In the genomic region with DNA sequence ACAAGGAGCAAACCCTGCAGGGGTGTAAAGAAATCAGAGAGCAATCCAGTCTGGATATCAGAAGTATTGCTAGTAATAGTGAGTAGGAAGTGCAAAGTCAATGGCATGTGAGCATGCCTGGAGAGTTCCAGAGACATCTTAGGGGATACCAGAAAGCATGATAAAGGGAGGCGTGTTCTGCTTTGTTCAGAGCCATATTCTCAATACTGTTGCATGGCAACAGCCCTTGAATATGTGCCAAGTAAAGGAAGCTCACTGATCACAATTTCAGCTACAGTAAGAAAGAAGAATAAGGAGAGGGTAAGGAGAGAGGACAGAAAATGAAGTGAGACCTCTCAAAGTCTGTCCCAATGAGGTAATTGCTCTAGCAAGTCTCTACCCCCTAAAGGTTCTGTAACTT, we compare ENCODE assay signal across 23 mouse cellular contexts.
DNase-seq lines count a peak whose midpoint lies in the region; ATAC-seq lines count a peak whose summit lies in the region.
"Had no signal": no experiment of that assay in that cellular context is flagged by ENCODE, and none has a peak within 500 bp of the region (broad histone marks: within the 10 kb centered on the region; RNA-seq: fewer than 3 reads in every experiment).

No protein-coding gene starts in this region.

- H3K36me3 ChIP-seq in hindbrain, embryonic 14.5 days (replicated peaks; ENCODE audit: control insufficient read depth, insufficient read depth) = no peaks in the 10 kb centered on the region
- H3K36me3 ChIP-seq in hindbrain, embryonic 10.5 days = no peaks in the 10 kb centered on the region
- H3K36me3 ChIP-seq: heart, embryonic 12.5 days; limb, embryonic 10.5 days; liver, embryonic 15.5 days; neural tube, embryonic 12.5 days had no signal

- H3K9me3 ChIP-seq in hindbrain, embryonic 14.5 days (ENCODE audit: control insufficient read depth, low read length) = no peaks in the 10 kb centered on the region
- H3K9me3 ChIP-seq in hindbrain, embryonic 10.5 days = no peaks in the 10 kb centered on the region
- H3K9me3 ChIP-seq: heart, embryonic 12.5 days; limb, embryonic 10.5 days; liver, embryonic 15.5 days; neural tube, embryonic 12.5 days had no signal

- DNase-seq in hindbrain, embryonic 14.5 days (ENCODE audit: low spot score) = no peak
- no peak for DNase-seq in hindbrain, embryonic 10.5 days (ENCODE audit: low spot score)
- peak; percentile 5 to 10 for DNase-seq in left cerebral cortex, postnatal 25 days (ENCODE audit: low spot score in 2 of 2)
- no peak for DNase-seq in left cerebral cortex, adult 18-20 months (ENCODE audit: low spot score in 2 of 2)
- peak; percentile 65 for DNase-seq in R1 (ENCODE audit: low read depth, low spot score)
- peak; percentile 46 for DNase-seq in ZHBTc4 (ENCODE audit: low read depth, low spot score)
- no peak for DNase-seq in right cerebral cortex, postnatal 36 days (ENCODE audit: low spot score in 2 of 2)
- DNase-seq: adrenal gland, postnatal 10 days; cerebellum, adult 8-10 months; cerebellum, postnatal 36 days; gastrocnemius, postnatal 14 days; heart, adult 11 months; heart, postnatal 10 days; kidney, postnatal 25 days; liver; right cerebral cortex, postnatal 4 days; thymus, postnatal 25 days had no signal

- H3K4me3 ChIP-seq in hindbrain, embryonic 14.5 days (replicated peaks; ENCODE audit: low read length) = no peak overlapping the region
- H3K4me3 ChIP-seq in hindbrain, embryonic 10.5 days = no peak overlapping the region
- H3K4me3 ChIP-seq: heart, embryonic 12.5 days; limb, embryonic 10.5 days; liver, embryonic 15.5 days; neural tube, embryonic 12.5 days had no signal

- intact Hi-C loops in left cerebral cortex, postnatal 25 days (cut with DNase I) = no loop called here

- WGBS in hindbrain, embryonic 14.5 days = 68% methylated on average over 1 of the region's 1 CpGs
- 72% methylated on average over 1 of the region's 1 CpGs for WGBS in hindbrain, embryonic 10.5 days

- no peak overlapping the region for H3K9ac ChIP-seq in hindbrain, embryonic 14.5 days
- H3K9ac ChIP-seq: heart, embryonic 12.5 days; liver, embryonic 15.5 days; neural tube, embryonic 12.5 days had no signal

- H3K27me3 ChIP-seq in hindbrain, embryonic 14.5 days (ENCODE audit: control insufficient read depth, insufficient read depth, low read length) = no peaks in the 10 kb centered on the region
- H3K27me3 ChIP-seq in hindbrain, embryonic 10.5 days (ENCODE audit: insufficient read depth, poor library complexity, severe bottlenecking) = no peaks in the 10 kb centered on the region
- H3K27me3 ChIP-seq: heart, embryonic 12.5 days; liver, embryonic 15.5 days; neural tube, embryonic 12.5 days had no signal

- no peaks in the 10 kb centered on the region for H3K4me1 ChIP-seq in hindbrain, embryonic 14.5 days (replicated peaks; ENCODE audit: control insufficient read depth, insufficient read depth, low read length)
- no peaks in the 10 kb centered on the region for H3K4me1 ChIP-seq in hindbrain, embryonic 10.5 days (replicated peaks)
- H3K4me1 ChIP-seq: heart, embryonic 12.5 days; limb, embryonic 10.5 days; liver, embryonic 15.5 days; neural tube, embryonic 12.5 days had no signal

- no peak overlapping the region for H3K4me2 ChIP-seq in hindbrain, embryonic 14.5 days (replicated peaks)
- H3K4me2 ChIP-seq: heart, embryonic 12.5 days; liver, embryonic 15.5 days; neural tube, embryonic 12.5 days had no signal

- H3K27ac ChIP-seq in hindbrain, embryonic 14.5 days = no peak overlapping the region
- H3K27ac ChIP-seq in hindbrain, embryonic 10.5 days = no peak overlapping the region
- H3K27ac ChIP-seq: limb, embryonic 10.5 days; liver, embryonic 15.5 days; macrophage; neural tube, embryonic 12.5 days had no signal

- peak; percentile 43; the same call in 1 of the 2 replicates for ATAC-seq in hindbrain, embryonic 14.5 days (ENCODE audit: low FRiP score)
- ATAC-seq: intestine, postnatal 0 days had no signal

Comparison
In these comparisons a context has a peak if more than half of its experiments do, and no peak if none do; other contexts are left out.
1. DNase-seq: peak in left cerebral cortex, postnatal 25 days (2 of 2), R1 (single experiment) and ZHBTc4 (single experiment); none in hindbrain, embryonic 14.5 days (single experiment), hindbrain, embryonic 10.5 days (single experiment), left cerebral cortex, adult 18-20 months (0 of 2) and right cerebral cortex, postnatal 36 days (0 of 2).